Mouse (Mus musculus) G1E (cell line): ENCODE measurements around the gene Tjp1. TPM values are rescaled to one million over a fixed set of nuclear protein-coding genes. Genes with fewer than 3 reads are reported as not detected.

Experiments used
- ATAC-seq: 2 replicates; pipeline ENCODE4 v1.8.0; 2016; ENCODE audit warnings: mild to moderate bottlenecking; ENCODE audit not compliant: insufficient number of reproducible peaks, poor library complexity, low FRiP score, severe bottlenecking; ENCODE audit errors: extremely low read depth
- DNase-seq: peaks from one replicate; pipeline ENCODE4 v3.0.0; 2012; ENCODE audit warnings: low spot score
- H3K27me3 ChIP-seq: 2 replicates; pipeline ENCODE4 v1.6.1; 2012; ENCODE audit warnings: mild to moderate bottlenecking, low read length, inconsistent platforms; ENCODE audit not compliant: insufficient read depth
- H3K36me3 ChIP-seq: replicated peaks from 2 replicates; pipeline ENCODE3; 2012; ENCODE audit warnings: mild to moderate bottlenecking, inconsistent platforms
- H3K4me1 ChIP-seq: 2 replicates; pipeline ENCODE4 v1.6.1; 2012; ENCODE audit warnings: low read depth, low read length, inconsistent platforms, mixed read lengths; ENCODE audit not compliant: insufficient read depth
- H3K4me3 ChIP-seq: 2 replicates; pipeline ENCODE4 v1.5.1; 2012; ENCODE audit warnings: low read depth, mild to moderate bottlenecking, inconsistent platforms, low read length, moderate library complexity, mixed read lengths
- H3K9me3 ChIP-seq: replicated peaks from 2 replicates; pipeline ENCODE4 v1.6.1; 2012; ENCODE audit warnings: inconsistent platforms
- CTCF ChIP-seq: IDR thresholded peaks from 2 replicates; pipeline ENCODE4 v1.5.1; 2012; ENCODE audit warnings: low read depth, low read length, inconsistent platforms, mixed read lengths
- GATA1 ChIP-seq: IDR thresholded peaks from 2 replicates; pipeline ENCODE4 v1.6.1; 2012; ENCODE audit warnings: borderline replicate concordance, low read length, inconsistent platforms, mixed read lengths
- GATA2 ChIP-seq: IDR thresholded peaks from 2 replicates; pipeline ENCODE4 v1.6.1; 2012; ENCODE audit warnings: low read depth, low read length, inconsistent platforms, borderline replicate concordance
- POLR2AphosphoS5 ChIP-seq: IDR thresholded peaks from 2 replicates; pipeline ENCODE4 v1.6.1; 2012; ENCODE audit warnings: low read depth, low read length, inconsistent platforms; ENCODE audit not compliant: insufficient replicate concordance
- TAL1 ChIP-seq: conservative IDR thresholded peaks from 2 replicates; pipeline ENCODE4 v1.6.1; 2012; ENCODE audit warnings: low read depth, low read length, inconsistent platforms, mixed read lengths
- polyA plus RNA-seq: library from polyadenylated mRNA; stranded (reverse); fragments of >175 nt; gene quantifications from 2 replicates; pipeline ENCODE4 v1.2.3, GENCODE M21; 2012
- total RNA-seq, 2 experiments: library from RNA; stranded (forward) in 1 of 2; stranded (reverse) in 1 of 2; fragments of 200-1000 nt in 1 of 2; fragments of >200 nt in 1 of 2; fragmentation: Nextera tagmentation in 1 of 2; gene quantifications; 2 replicates each; pipeline ENCODE4 v1.2.3; 2014 to 2017

Tjp1 gene
- total and polyA plus RNA-seq, 3 experiments = 17.8 to 119 (median 95.0) TPM

GRCm38 (mm10) chr7:65410668-65411067 lies 116.9 kb downstream of the Tjp1 start:
- TF ChIP-seq GATA2 = no peak
- no peak for TF ChIP-seq GATA1
- no peaks in the 10 kb centered on the region; the same call in 1 of the 2 replicates for H3K27me3 ChIP-seq
- DNase-seq = no peak
- no peaks in the 10 kb centered on the region for H3K36me3 ChIP-seq
- H3K4me1 ChIP-seq = peaks cover 5% of the 10 kb centered on the region; the same call in 1 of the 2 replicates
- no peaks in the 10 kb centered on the region for H3K9me3 ChIP-seq
- no peak for ATAC-seq
- H3K4me3 ChIP-seq = no peak overlapping the region

GRCm38 (mm10) chr7:65406427-65406826 lies 121.2 kb downstream of the Tjp1 start:
- H3K27me3 ChIP-seq = peaks cover 3% of the 10 kb centered on the region; the same call in 1 of the 2 replicates
- no peak overlapping the region for H3K4me3 ChIP-seq
- DNase-seq (no peak), ATAC-seq (no peak)
- TF ChIP-seq GATA1 (no peak), TAL1 (no peak), CTCF (no peak)
- no peaks in the 10 kb centered on the region for H3K9me3 ChIP-seq
- H3K4me1 ChIP-seq = peaks cover 2% of the 10 kb centered on the region; the same call in 1 of the 2 replicates
- no peaks in the 10 kb centered on the region for H3K36me3 ChIP-seq

- Histone ChIP-seq H3K4me1 (no peaks in the 10 kb centered on the region), H3K27me3 (peaks cover 3% of the 10 kb centered on the region; the same call in 1 of the 2 replicates), H3K36me3 (no peaks in the 10 kb centered on the region), H3K4me3 (no peak overlapping the region), H3K9me3 (no peaks in the 10 kb centered on the region)
- ATAC-seq = no peak
- no peak for DNase-seq
- TF ChIP-seq CTCF (no peak), POLR2AphosphoS5 (no peak), GATA2 (no peak), GATA1 (no peak), TAL1 (no peak)
Observed at GRCm38 (mm10) chr7:65402516-65402915, 125.1 kb downstream of the Tjp1 start.

- TF ChIP-seq POLR2AphosphoS5 = no peak
- no peak for TF ChIP-seq GATA2
- TF ChIP-seq CTCF = no peak
- no peak for TF ChIP-seq GATA1
- no peak for TF ChIP-seq TAL1
- ATAC-seq = no peak
- DNase-seq = no peak
Observed at GRCm38 (mm10) chr7:65401622-65402021, 126.0 kb downstream of the Tjp1 start.

GRCm38 (mm10) chr7:65395891-65396290 lies 131.7 kb downstream of the Tjp1 start:
- TF ChIP-seq CTCF = no peak
- no peak for TF ChIP-seq POLR2AphosphoS5
- TF ChIP-seq GATA1 = no peak
- TF ChIP-seq GATA2 = no peak
- no peak for TF ChIP-seq TAL1
- Histone ChIP-seq H3K9me3 (no peaks in the 10 kb centered on the region), H3K36me3 (no peaks in the 10 kb centered on the region), H3K4me1 (peaks cover 4% of the 10 kb centered on the region; the same call in 1 of the 2 replicates), H3K4me3 (no peak overlapping the region), H3K27me3 (peaks cover 9% of the 10 kb centered on the region)
- ATAC-seq (no peak), DNase-seq (no peak)

More at GRCm38 (mm10) chr7:65401622-65402021, 126.0 kb downstream of the Tjp1 start:
- H3K9me3 ChIP-seq = no peaks in the 10 kb centered on the region
- H3K4me1 ChIP-seq = no peaks in the 10 kb centered on the region
- no peaks in the 10 kb centered on the region for H3K36me3 ChIP-seq
- H3K27me3 ChIP-seq = peaks cover 3% of the 10 kb centered on the region; the same call in 1 of the 2 replicates
- no peak overlapping the region for H3K4me3 ChIP-seq

- Histone ChIP-seq H3K9me3 (no peaks in the 10 kb centered on the region), H3K4me3 (no peak overlapping the region), H3K27me3 (peaks cover 9% of the 10 kb centered on the region), H3K4me1 (peaks cover 6% of the 10 kb centered on the region; the same call in 1 of the 2 replicates), H3K36me3 (no peaks in the 10 kb centered on the region)
- ATAC-seq = no peak
- DNase-seq = no peak
- TF ChIP-seq TAL1 (no peak), POLR2AphosphoS5 (no peak), GATA2 (no peak), GATA1 (no peak), CTCF (no peak)
Observed at GRCm38 (mm10) chr7:65395166-65395565, 132.4 kb downstream of the Tjp1 start.

- Histone ChIP-seq H3K4me3 (no peak overlapping the region), H3K27me3 (peaks cover 9% of the 10 kb centered on the region), H3K9me3 (no peaks in the 10 kb centered on the region), H3K36me3 (no peaks in the 10 kb centered on the region), H3K4me1 (peaks cover 8% of the 10 kb centered on the region; the same call in 1 of the 2 replicates)
- DNase-seq (no peak), ATAC-seq (no peak)
- TF ChIP-seq TAL1 (no peak), GATA2 (no peak), POLR2AphosphoS5 (no peak), CTCF (no peak), GATA1 (no peak)
Observed at GRCm38 (mm10) chr7:65394672-65395071, 132.9 kb downstream of the Tjp1 start.
